Comparison of ENCODE assay signal across 8 mouse cellular contexts in the genomic region with DNA sequence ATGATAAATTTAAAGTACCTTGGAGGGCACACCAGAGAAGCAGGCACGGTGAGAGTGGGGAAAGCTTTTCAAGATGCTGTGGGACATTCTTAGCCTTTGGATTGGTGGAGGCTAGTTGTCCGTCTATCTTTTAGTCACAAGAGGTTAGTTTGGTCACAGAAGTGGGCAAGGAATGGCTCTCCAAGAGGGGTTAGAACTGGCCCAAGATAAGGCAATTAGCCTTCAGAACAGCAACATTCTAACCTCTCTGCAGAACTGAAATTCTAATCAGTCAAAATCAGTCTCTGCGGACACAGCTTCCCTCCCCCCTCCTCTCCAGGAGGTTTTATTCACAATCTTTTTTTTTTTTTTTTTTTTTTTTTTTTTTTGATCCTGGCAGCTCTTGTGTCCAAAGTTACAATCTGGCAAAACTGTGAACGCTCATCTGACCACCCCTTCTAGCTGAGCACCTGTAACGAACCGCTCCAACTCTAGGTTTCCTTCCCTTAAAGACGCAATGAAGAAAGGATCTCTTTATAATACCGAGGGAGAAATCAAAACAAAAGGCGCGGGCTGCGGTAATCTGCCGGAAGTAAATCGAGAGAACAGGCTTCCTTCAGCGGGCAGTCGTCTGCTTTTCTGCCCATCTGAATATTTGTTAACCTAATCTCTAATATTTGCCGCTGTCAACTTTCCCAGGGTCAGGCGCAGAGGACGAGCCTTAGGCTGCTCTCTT. TPM values are rescaled to one million over a fixed set of nuclear protein-coding genes. Genes with fewer than 3 reads are reported as not detected.
DNase-seq lines count a peak whose midpoint lies in the region; ATAC-seq and TF ChIP-seq lines count a peak whose summit lies in the region.

No protein-coding gene starts in this region.

- peaks cover 2% of the 10 kb centered on the region; the same call in 1 of the 2 replicates for H3K4me1 ChIP-seq in cortical plate, adult 2 months (ENCODE audit: control insufficient read depth, insufficient read depth, low read length)
- H3K4me1 ChIP-seq in neural tube, embryonic 12.5 days = 0 out of 2 replicates have a peak, but pooled peaks cover 4% of the 10 kb centered on the region

- intact Hi-C loops in left cerebral cortex, adult 2 months (cut with DNase I) = no loop called here
- intact Hi-C loops in left cerebral cortex, postnatal 10 days (cut with DNase I) = no loop called here

- H3K9ac ChIP-seq in neural tube, embryonic 12.5 days = 0 out of 2 replicates have a peak overlapping the region, but pooled peaks have one; percentile 30

- H3K9me3 ChIP-seq in neural tube, embryonic 12.5 days = no peaks in the 10 kb centered on the region

- no peak for TF ChIP-seq POLR2A in cortical plate, adult 2 months (IDR thresholded peaks at IDR 0.05; ENCODE audit: extremely low read depth, insufficient read depth, low read length)

- H3K27ac ChIP-seq in left cerebral cortex, adult 2 months = no peak overlapping the region
- H3K27ac ChIP-seq in cortical plate, adult 2 months (ENCODE audit: insufficient read depth, low read length) = no peak overlapping the region
- no peak overlapping the region for H3K27ac ChIP-seq in neural tube, embryonic 12.5 days

- H3K4me2 ChIP-seq in neural tube, embryonic 12.5 days (replicated peaks) = peak overlapping the region; percentile 77

- TF ChIP-seq CTCF in left cerebral cortex, adult 2 months (IDR thresholded peaks at IDR 0.05) = no peak
- TF ChIP-seq CTCF in cortical plate, adult 2 months (IDR thresholded peaks at IDR 0.05; ENCODE audit: extremely low read depth, insufficient read depth, low read length) = no peak

- no peak for ATAC-seq in neural tube, embryonic 12.5 days (ENCODE audit: low FRiP score, low read depth)

- H3K27me3 ChIP-seq in neural tube, embryonic 12.5 days (replicated peaks) = no peaks in the 10 kb centered on the region

- peak overlapping the region; percentile 63 for H3K4me3 ChIP-seq in left cerebral cortex, adult 2 months
- peak overlapping the region; percentile 55 for H3K4me3 ChIP-seq in cortical plate, adult 2 months (ENCODE audit: insufficient read depth, low read length)
- peak overlapping the region; percentile 44 for H3K4me3 ChIP-seq in neural tube, embryonic 12.5 days

- H3K36me3 ChIP-seq in neural tube, embryonic 12.5 days = no peaks in the 10 kb centered on the region

- WGBS in neural tube, embryonic 12.5 days = 7% methylated on average over 18 of the region's 18 CpGs

- DNase-seq in left cerebral cortex, adult 2 months (ENCODE audit: extremely low spot score in 1 of 2, low spot score in 2 of 2) = peak in 1 of 2 experiments; percentile 10
- DNase-seq in left cerebral cortex, postnatal 10 days (ENCODE audit: extremely low spot score in 1 of 2, low spot score in 2 of 2) = no peak
- DNase-seq in induced T-regulatory cell, adult 2 months (ENCODE audit: low read depth) = peak; percentile 76
- no peak for DNase-seq in layer of hippocampus, postnatal 14 days (ENCODE audit: low spot score in 2 of 2)
- no peak for DNase-seq in adrenal gland, adult 8-10 months
- no peak for DNase-seq in lung, postnatal 10 days

RNA-seq across cellular contexts. Expression of gene Vwa3b, which starts 2.2 kb away (rescaled TPM):
- 1 to 10 TPM in 1 of 2 experiments, under 1 TPM in 1; 0.59 to 1.1 TPM for total RNA-seq in left cerebral cortex, adult 2 months (2021)
- 1 to 10 TPM; 3.0 to 4.1 TPM for total RNA-seq in left cerebral cortex, postnatal 10 days (2021)
- polyA plus RNA-seq in cortical plate, adult 2 months (2012; rRNA removed) = 0.42 and 2.9 TPM in 2 replicates
- 0.27 and 0.42 TPM in 2 replicates for polyA plus RNA-seq in neural tube, embryonic 12.5 days (2016; fragmentation: Nextera tagmentation; extraction: Ambion mirVana)
- total RNA-seq in layer of hippocampus, postnatal 14 days (2021) = 10 to 100 TPM; 10.5 to 15.0 TPM
- 1 to 10 TPM in 2 of 4 experiments, under 1 TPM in 2; 0.46 to 1.3 (median 1.0) TPM for total RNA-seq in adrenal gland, adult 8-10 months (2022)
